ENCODE assay signal across 9 mouse cellular contexts in the genomic region with DNA sequence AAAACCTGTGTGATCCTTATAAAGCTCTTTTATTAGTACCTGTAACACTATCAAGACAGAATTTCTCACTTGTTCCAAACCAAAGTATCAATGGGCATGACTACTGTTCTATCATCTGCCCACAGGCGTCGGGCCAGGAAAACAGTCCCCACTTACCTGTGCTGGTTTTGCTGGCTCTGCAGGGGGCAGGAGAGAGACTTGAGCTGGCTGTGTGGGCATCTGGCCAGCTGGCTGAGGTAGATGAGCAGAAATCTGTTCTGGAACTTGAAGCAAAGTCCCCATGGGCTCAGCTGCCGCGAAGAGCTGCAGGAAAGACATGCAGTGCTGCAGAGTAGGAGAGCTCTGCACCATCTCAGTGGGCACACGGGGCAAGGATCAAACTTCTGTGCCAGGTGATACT. TPM values are rescaled to one million over a fixed set of nuclear protein-coding genes. Genes with fewer than 3 reads are reported as not detected.
DNase-seq lines count a peak whose midpoint lies in the region; ATAC-seq lines count a peak whose summit lies in the region.
"Had no signal": no experiment of that assay in that cellular context is flagged by ENCODE, and none has a peak within 500 bp of the region (broad histone marks: within the 10 kb centered on the region; RNA-seq: fewer than 3 reads in every experiment).

No protein-coding gene starts in this region.

- H3K36me3 ChIP-seq in heart, embryonic 10.5 days: peaks cover 65% of the 10 kb centered on the region
- H3K36me3 ChIP-seq in heart, embryonic 11.5 days (ENCODE audit: control insufficient read depth, insufficient read depth, low read length): peaks cover 16% of the 10 kb centered on the region
- peaks cover 66% of the 10 kb centered on the region for H3K36me3 ChIP-seq in forebrain, embryonic 12.5 days (replicated peaks)

- peak; percentile 42 for DNase-seq in heart, embryonic 10.5 days (ENCODE audit: low spot score)
- DNase-seq in adipocyte (ENCODE audit: low spot score): peak; percentile 35
- peak; percentile 43 to 57 for DNase-seq in cerebellum, postnatal 14 days
- peak; percentile 89 to 94 for DNase-seq in kidney, postnatal 25 days
- no peak for DNase-seq in retina, embryonic 14.5 days (ENCODE audit: low spot score)

- no peak overlapping the region for H3K9ac ChIP-seq in heart, embryonic 11.5 days (ENCODE audit: low read depth, low read length)
- no peak overlapping the region for H3K9ac ChIP-seq in forebrain, embryonic 12.5 days

- H3K27me3 ChIP-seq in heart, embryonic 10.5 days (ENCODE audit: insufficient read depth, poor library complexity, severe bottlenecking): no peaks in the 10 kb centered on the region
- H3K27me3 ChIP-seq in heart, embryonic 11.5 days (ENCODE audit: control insufficient read depth, insufficient read depth, low read length): no peaks in the 10 kb centered on the region
- H3K27me3 ChIP-seq in forebrain, embryonic 12.5 days: no peaks in the 10 kb centered on the region
- H3K27me3 ChIP-seq: megakaryocyte, embryonic 14.5 days had no signal

- ATAC-seq in heart, embryonic 11.5 days (replicated peaks; ENCODE audit: insufficient number of reproducible peaks, low FRiP score, low TSS enrichment): no peak
- ATAC-seq in activated CD4-positive, CD25-positive, alpha-beta regulatory T cell, adult 4 months: no peak
- ATAC-seq in forebrain, embryonic 12.5 days (ENCODE audit: low FRiP score): no peak

- H3K4me2 ChIP-seq in heart, embryonic 11.5 days: no peak overlapping the region
- no peak overlapping the region for H3K4me2 ChIP-seq in forebrain, embryonic 12.5 days

- H3K4me3 ChIP-seq in heart, embryonic 10.5 days: no peak overlapping the region
- H3K4me3 ChIP-seq in heart, embryonic 11.5 days (ENCODE audit: low read depth, low read length): no peak overlapping the region
- no peak overlapping the region for H3K4me3 ChIP-seq in forebrain, embryonic 12.5 days (replicated peaks)
- H3K4me3 ChIP-seq: megakaryocyte, embryonic 14.5 days had no signal

- no peak overlapping the region for H3K27ac ChIP-seq in heart, embryonic 10.5 days
- H3K27ac ChIP-seq in heart, embryonic 11.5 days (ENCODE audit: low read depth, low read length): no peak overlapping the region
- H3K27ac ChIP-seq in forebrain, embryonic 12.5 days: no peak overlapping the region

- 91% methylated on average over 5 of the region's 5 CpGs for WGBS in heart, embryonic 10.5 days
- WGBS in heart, embryonic 11.5 days (ENCODE audit: insufficient replicate concordance): 85% methylated on average over 5 of the region's 5 CpGs
- WGBS in forebrain, embryonic 12.5 days: 95% methylated on average over 5 of the region's 5 CpGs

- H3K4me1 ChIP-seq in heart, embryonic 10.5 days: no peaks in the 10 kb centered on the region
- no peaks in the 10 kb centered on the region for H3K4me1 ChIP-seq in heart, embryonic 11.5 days (ENCODE audit: control insufficient read depth, insufficient read depth, low read length)
- no peaks in the 10 kb centered on the region for H3K4me1 ChIP-seq in forebrain, embryonic 12.5 days

- no peaks in the 10 kb centered on the region for H3K9me3 ChIP-seq in heart, embryonic 10.5 days
- H3K9me3 ChIP-seq in heart, embryonic 11.5 days (replicated peaks; ENCODE audit: control insufficient read depth, low read length): no peaks in the 10 kb centered on the region
- H3K9me3 ChIP-seq in forebrain, embryonic 12.5 days: no peaks in the 10 kb centered on the region
- H3K9me3 ChIP-seq: megakaryocyte, embryonic 14.5 days had no signal

RNA-seq across cellular contexts. Expression of a gene that starts 37.9 kb away (rescaled TPM):
- not detected in 2 replicates for polyA plus RNA-seq in heart, embryonic 10.5 days (2016; fragmentation: Nextera tagmentation; extraction: Ambion mirVana)
- polyA plus RNA-seq in heart, embryonic 11.5 days (2014; fragmentation: Nextera tagmentation; extraction: Ambion mirVana): not detected in 2 replicates
- polyA plus RNA-seq in activated CD4-positive, CD25-positive, alpha-beta regulatory T cell, adult 4 months (2017; shearing (Covaris generic)): not detected
- polyA plus RNA-seq in forebrain, embryonic 12.5 days (2016; fragmentation: Nextera tagmentation; extraction: Ambion mirVana): not detected in 2 replicates
